Mouse (Mus musculus) gastrocnemius, adult 2 months (tissue): ENCODE data around the gene Smarcd1. TPM values are rescaled to one million over a fixed set of nuclear protein-coding genes. Genes with fewer than 3 reads are reported as not detected.

Experiments
- DNase-seq: peaks from one replicate; pipeline ENCODE4 v3.0.0; 2022
- H3K27ac ChIP-seq: fragments of 200-600 bp; 2 replicates; pipeline ENCODE4 v1.8.1; 2022; ENCODE audit warnings: mild to moderate bottlenecking
- H3K4me3 ChIP-seq: fragments of 200-600 bp; 2 replicates; pipeline ENCODE4 v1.8.1; 2022; ENCODE audit warnings: mild to moderate bottlenecking, moderate library complexity
- CTCF ChIP-seq: fragments of 200-600 bp; IDR thresholded peaks from 2 replicates; pipeline ENCODE4 v1.8.1; 2022; ENCODE audit warnings: antibody characterized with exemption, mild to moderate bottlenecking, moderate library complexity
- intact Hi-C: fragments of 180-260 bp; cut with DNase I; formaldehyde crosslinking; loops from one replicate; pipeline ENCODE4 v1.15.1; 2025
- total RNA-seq, 2 experiments: library from RNA; stranded (reverse); gene quantifications; 2 replicates each; pipeline ENCODE4 v1.2.3; 2021

Smarcd1 gene
- total RNA-seq, 2 experiments from 2014 or later, result 6.9 to 7.2 TPM

DNA sequence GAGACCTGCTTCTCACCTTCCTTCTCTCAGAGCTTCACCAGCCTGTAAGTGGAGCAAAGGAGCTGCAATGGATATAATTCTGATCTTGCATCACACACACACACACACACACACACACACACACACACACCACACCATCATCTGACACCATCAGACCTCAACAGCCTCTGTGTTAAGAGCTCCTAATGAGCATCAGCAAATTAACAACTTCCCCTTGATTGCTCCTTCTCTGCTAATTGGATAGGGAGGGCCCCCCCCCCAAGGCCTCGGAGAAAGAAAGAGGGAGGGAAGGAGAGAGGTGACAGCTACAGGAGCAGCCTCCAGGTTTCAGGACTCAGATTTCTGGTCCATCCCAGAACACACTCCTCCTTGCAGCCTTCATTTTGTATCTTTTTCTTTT is 32.5 kb upstream of the Smarcd1 start:
- TF ChIP-seq CTCF, result no peak
- intact Hi-C loops, result loop anchor here (1.0 to 5.0 kb wide), 2 partner anchors 73 to 172 kb away; no protein-coding TSS in a partner anchor
- DNase-seq, result no peak

DNA sequence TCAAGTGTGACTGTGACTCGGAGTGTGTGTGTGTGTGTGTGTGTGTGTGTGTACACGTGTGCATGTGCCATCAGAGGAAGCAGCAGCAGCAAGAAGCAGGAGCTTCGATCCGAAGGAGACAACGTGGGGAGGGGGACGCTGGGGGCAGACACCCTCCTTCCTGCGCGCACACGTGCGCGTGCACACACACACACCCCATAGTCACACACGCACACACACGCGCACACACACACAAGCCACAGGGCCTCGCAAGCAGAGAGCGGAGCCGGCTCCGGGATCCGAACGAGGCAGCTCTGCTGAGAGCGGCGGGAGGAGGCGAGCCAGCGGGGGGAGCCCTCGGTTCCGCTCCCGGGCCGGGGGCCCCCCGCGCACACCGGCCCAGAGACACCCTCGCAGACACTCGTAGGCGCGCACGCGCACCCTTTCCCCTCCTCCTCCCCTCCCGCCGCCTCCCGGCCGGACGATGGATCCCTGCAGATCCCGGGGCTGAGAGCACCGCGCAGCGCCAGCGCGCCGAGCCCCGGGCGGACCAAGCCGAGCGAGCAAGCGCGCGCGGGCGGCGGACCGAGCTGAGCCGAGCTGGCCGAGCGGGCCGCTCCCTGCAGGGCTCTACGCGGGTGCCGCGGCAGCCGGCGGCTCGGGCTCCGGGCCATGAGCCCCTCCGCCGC is 31.6 kb upstream of the Smarcd1 start, which contains the start of gene Asic1:
Gene Asic1 (plus strand): TSS at position 215 of the 668 bp plus-strand sequence.
- peak within 1 kb of the TSS; percentile 76 for H3K4me3 ChIP-seq
- intact Hi-C loops, result no loop called here
- TF ChIP-seq CTCF, result no peak; the same call in 1 of the 2 replicates

More for the DNA sequence above, 32.5 kb upstream of the Smarcd1 start:
- no peak overlapping the region for H3K4me3 ChIP-seq
- H3K27ac ChIP-seq, result no peak overlapping the region

DNA sequence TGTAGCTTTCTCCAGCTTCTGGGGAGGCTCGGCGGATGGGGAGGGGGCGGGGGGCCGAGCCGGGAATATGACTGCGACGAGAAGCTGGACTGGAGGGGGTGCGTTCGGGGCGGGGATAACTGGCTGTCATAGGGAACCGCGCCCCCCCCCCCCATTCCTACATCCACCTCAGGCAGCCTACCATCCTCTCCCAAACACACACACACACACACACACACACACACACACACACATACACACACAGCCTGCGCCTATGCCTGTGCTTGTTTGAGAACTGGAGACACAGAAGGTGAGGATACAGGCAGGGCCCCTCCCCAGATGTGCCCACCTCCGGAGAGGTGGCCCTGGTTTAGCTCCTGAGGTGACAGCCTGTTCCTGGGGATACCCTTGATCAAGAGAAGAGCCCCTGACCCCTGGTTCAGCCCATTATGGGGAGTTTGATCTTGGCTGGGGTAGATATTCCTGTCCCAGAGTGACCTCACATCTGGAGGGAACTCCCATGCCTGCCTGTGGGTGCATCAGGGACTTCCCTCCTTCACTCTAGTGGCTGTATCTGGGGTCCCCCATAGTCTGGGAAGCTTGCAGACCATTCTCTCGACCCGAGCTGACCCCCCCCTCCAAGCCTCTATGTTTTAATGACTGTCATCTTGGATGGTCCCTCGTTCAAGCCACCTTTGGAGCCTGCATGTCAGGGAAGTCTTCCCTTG is 30.8 kb upstream of the Smarcd1 start:
- Histone ChIP-seq H3K27ac (no peak overlapping the region), H3K4me3 (peak overlapping the region; percentile 76)
- no peak for TF ChIP-seq CTCF
- DNase-seq, result no peak
- intact Hi-C loops, result no loop called here

More for the DNA sequence above, 31.6 kb upstream of the Smarcd1 start, which contains the start of gene Asic1:
- DNase-seq, result peak; percentile 80
- H3K27ac ChIP-seq, result no peak within 1 kb of the TSS

DNA sequence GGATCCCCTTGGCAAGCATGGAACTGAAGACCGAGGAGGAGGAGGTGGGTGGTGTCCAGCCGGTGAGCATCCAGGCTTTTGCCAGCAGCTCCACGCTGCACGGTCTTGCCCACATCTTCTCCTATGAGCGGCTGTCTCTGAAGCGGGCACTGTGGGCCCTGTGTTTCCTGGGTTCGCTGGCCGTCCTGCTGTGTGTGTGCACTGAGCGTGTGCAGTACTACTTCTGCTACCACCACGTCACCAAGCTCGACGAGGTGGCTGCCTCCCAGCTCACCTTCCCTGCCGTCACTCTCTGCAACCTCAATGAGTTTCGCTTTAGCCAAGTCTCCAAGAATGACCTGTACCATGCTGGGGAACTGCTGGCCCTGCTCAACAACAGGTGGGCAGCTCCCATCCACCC is 30.1 kb upstream of the Smarcd1 start:
- no peak for TF ChIP-seq CTCF
- no peak overlapping the region for H3K4me3 ChIP-seq
- H3K27ac ChIP-seq, result no peak overlapping the region
- intact Hi-C loops, result no loop called here
- no peak for DNase-seq

DNA sequence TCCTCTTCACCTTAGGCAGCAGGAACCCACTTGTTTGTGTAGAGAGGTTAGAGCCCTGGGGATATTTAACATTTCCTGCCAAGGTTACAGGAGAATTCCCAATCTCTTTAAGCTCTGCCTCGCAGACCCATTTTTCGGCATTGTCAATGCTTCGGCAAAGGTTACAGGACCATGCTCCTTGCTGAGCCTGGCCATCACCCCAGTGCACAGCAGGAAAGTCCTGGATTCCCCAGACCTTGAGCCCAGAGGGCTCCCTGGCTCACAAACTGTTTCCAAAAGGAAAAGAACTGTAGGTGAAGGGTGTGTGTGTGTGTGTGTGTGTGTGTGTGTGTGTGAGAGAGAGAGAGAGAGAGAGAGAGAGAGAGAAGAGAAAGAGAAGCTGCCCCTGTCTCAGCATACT is 27.1 kb upstream of the Smarcd1 start:
- intact Hi-C loops, result no loop called here
- Histone ChIP-seq H3K4me3 (no peak overlapping the region), H3K27ac (no peak overlapping the region)
- no peak for DNase-seq
- no peak for TF ChIP-seq CTCF

DNA sequence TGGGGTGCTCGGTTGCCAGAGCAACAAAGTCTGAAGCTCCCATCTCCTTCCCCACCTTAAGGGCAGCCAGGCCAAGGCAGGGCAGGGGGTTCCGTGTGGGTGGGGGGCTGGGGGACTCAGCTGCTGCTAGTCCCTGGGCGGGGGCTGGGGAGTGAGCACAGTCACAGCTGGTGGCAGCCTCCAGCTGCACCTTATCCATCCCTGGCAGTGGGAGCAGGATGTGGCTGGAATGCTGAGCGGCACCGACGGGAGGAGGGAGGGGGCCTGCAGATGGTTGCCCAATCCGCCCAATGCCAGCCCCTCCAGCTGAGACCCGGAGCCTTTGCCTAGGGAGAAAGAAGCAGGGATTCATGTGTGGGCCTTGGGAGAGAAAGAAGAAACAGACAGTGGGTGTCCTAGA is 24.8 kb upstream of the Smarcd1 start:
- DNase-seq, result no peak
- TF ChIP-seq CTCF, result no peak
- intact Hi-C loops, result no loop called here
- Histone ChIP-seq H3K27ac (no peak overlapping the region), H3K4me3 (no peak overlapping the region)

DNA sequence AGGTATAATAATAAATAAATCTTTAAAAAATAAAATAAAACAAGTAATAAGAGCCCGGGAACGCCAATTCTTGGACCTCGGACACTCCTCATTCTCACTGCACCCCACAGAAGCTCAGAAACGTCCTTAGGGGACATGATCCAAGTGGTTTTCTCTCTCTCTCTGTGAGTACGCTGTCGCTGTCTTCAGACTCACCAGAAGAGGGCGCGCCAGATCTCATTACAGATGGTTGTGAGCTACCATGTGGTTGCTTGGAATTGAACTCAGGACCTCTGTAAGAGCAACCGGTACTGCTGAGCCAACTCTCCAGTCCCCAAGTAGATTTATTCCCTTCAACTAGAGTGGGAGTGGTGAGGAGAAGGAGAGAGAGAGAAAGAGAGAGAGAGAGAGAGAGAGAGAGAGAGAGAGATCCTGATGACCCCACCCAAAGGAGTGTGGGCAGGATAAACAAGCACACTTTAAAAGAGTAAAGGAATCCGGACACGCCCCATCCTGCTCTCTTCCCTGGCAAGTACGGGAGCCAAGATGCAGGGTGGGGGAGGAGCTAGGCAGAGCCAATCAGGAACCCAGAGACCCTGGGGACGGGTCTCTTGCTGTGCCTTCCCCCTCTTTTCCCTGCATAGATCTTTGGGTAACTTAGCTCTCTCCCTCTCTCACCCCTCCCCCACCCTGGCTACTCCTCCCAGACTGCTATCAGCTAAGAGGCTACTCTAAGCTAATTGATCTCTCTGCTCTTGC is 23.7 kb upstream of the Smarcd1 start:
- H3K4me3 ChIP-seq, result no peak overlapping the region
- peak; percentile 51 for DNase-seq
- peak; percentile 60 for TF ChIP-seq CTCF
- intact Hi-C loops, result no loop called here
- H3K27ac ChIP-seq, result no peak overlapping the region

DNA sequence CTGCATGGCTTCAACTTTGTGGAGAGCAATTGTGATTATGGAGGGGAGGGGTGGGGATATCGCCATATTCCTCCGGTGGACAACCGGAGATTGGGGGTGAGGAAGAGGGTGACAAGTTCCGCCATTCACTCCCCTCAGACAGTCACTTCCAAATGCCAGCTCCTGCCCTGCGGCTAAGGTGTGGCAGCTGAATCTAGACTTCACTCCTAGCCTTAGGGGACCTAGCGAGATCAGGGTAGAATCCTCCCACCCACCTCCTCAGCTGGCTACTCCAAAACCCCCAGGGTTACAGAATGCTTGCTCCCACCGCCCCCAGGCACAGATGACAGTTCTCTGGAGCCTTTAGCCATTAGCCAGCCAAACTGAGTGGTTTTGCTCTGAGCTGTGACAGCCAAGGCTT is 22.9 kb upstream of the Smarcd1 start:
- intact Hi-C loops, result no loop called here

DNA sequence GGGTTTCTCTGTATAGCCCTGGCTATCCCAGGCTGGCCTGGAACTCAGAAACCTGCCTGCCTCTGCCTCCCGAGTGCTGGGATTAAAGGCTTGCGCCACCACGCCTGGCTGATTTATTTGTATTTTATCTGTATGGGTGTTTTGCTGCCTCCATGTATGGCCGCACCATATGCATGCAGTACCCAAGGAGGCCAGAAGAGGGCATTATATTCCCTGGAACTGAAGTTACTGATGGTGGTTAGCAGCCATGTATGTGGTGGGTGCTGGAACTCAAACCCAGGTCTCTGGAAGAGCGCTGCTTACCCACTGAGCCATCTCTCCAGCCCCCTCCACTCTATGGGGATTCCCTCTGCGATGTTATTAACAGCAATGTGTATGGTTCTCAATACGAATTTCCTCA is 19.0 kb upstream of the Smarcd1 start:
- H3K27ac ChIP-seq, result no peak overlapping the region
- DNase-seq, result no peak
- H3K4me3 ChIP-seq, result no peak overlapping the region
- TF ChIP-seq CTCF, result peak; percentile 46
- intact Hi-C loops, result no loop called here

More for the DNA sequence above, 22.9 kb upstream of the Smarcd1 start:
- no peak overlapping the region for H3K27ac ChIP-seq
- DNase-seq, result no peak
- no peak overlapping the region for H3K4me3 ChIP-seq
- TF ChIP-seq CTCF, result no peak

DNA sequence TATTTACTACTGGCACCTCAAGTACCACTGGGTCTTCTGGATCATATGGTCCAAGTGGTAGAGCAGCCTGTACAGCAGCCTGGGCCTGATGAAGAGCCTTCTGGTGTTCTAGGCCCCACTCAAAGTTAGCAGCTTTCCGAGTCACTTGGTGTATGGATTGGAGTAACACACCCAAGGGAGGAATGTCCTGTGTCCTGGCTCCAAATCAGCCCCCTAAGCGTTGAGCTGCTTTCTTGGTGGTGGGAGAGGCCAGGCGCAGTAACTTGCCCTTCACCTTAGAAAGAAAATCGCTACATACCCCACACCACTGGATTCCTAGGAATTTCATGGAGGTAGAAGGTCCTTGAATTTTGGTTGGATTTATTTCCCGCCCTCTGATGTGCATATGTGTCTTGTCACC is 17.8 kb upstream of the Smarcd1 start:
- Histone ChIP-seq H3K27ac (no peak overlapping the region), H3K4me3 (no peak overlapping the region)
- TF ChIP-seq CTCF, result no peak
- intact Hi-C loops, result no loop called here
- DNase-seq, result no peak

DNA sequence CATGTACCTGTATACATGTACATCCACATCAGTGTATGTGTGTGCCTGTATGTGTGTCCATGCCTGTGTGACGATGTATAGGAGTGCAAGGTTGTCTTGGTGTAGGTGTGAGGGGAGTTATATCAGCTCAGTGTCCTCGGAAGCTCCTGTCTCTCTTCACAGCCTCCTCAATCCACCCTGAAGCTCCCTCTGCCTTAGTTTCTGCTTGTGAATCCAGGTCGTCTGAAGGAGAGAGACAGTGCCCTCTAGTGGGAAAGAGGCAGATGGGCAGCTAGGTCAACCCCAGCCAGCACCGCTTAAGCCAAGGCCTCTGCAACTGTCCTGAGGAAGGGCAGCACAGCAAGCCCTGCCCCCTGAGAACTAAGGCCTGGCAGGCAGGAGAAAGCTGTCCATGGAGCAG is 13.2 kb upstream of the Smarcd1 start:
- intact Hi-C loops, result loop anchor here (1.0 kb wide), 1 partner anchor 92 kb away; no protein-coding TSS in a partner anchor
- no peak overlapping the region for H3K27ac ChIP-seq
- peak; percentile 58 for DNase-seq
- peak; percentile 92 for TF ChIP-seq CTCF
- no peak overlapping the region for H3K4me3 ChIP-seq

DNA sequence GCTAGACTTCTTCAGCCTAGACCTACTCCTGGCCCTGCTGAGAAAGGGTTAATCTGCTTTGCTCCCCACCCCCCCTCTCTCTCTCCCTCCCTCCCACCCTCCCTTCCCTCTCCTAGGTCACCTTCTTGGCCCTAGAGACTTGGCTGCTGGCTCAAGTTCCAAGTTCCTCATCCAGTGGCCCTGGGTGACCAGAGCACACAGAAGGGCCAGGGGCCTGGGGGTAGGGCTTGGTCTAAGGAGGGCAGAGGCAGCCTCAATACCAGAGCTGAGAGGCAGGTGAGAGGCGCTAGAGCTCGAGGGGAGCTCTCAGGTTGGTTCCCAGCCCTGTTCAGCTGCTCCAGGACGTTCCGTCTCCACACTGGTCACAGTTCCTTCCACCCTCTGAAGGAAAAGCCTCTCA is 11.0 kb upstream of the Smarcd1 start:
- no peak for DNase-seq
- TF ChIP-seq CTCF, result no peak
- Histone ChIP-seq H3K27ac (no peak overlapping the region), H3K4me3 (no peak overlapping the region)
- intact Hi-C loops, result no loop called here

DNA sequence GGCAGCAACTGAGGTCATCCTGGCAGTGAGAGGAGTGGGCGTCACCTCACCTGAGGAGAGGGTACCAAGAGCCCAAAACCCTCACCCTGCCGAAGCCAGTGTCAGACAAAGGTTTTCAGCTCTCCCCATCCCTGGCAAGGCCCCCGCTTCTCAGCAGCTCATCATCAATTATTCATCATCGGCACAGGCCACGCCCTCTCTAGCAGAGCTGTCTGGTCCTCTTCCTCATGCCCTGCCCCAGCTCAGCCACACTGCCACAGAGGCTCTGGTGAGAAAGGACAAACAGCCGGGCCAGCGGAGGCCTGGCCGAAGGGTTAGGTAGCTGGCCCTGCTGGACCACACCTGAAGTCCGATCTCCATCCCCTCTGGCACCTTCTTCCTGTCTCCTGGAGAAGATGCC is 10.0 kb upstream of the Smarcd1 start:
- no peak for TF ChIP-seq CTCF
- intact Hi-C loops, result no loop called here
- no peak overlapping the region for H3K4me3 ChIP-seq
- no peak overlapping the region for H3K27ac ChIP-seq
- no peak for DNase-seq
